Mouse (Mus musculus) ES-E14 (cell line): Measurements from ENCODE around the gene Tmem135. TPM values are rescaled to one million over a fixed set of nuclear protein-coding genes. Genes with fewer than 3 reads are reported as not detected.

ENCODE experiments used
- DNase-seq: peaks from one replicate; pipeline ENCODE4 v3.0.0-alpha.2; 2013; ENCODE audit warnings: low read depth, low spot score
- H3K27ac ChIP-seq: 2 replicates; pipeline ENCODE4 v1.5.1; 2012; ENCODE audit warnings: low read depth, mild to moderate bottlenecking, low read length, moderate library complexity, mixed read lengths; ENCODE audit not compliant: poor library complexity, insufficient read depth, severe bottlenecking
- H3K36me3 ChIP-seq: 2 replicates; pipeline ENCODE4 v1.6.1; 2012; ENCODE audit warnings: mild to moderate bottlenecking, low read length, moderate library complexity, mixed read lengths; ENCODE audit not compliant: control insufficient read depth, poor library complexity, insufficient read depth, severe bottlenecking
- H3K4me1 ChIP-seq, 2 experiments: fragments of 150-350 bp in 1 of 2; sonication (generic) in 1 of 2; 2 replicates each; pipeline ENCODE4 v1.6.1; 2012; ENCODE audit warnings: low read length in 2 of 2, mild to moderate bottlenecking in 1 of 2, mixed read lengths in 1 of 2; ENCODE audit not compliant: control insufficient read depth in 2 of 2, insufficient read depth in 2 of 2, poor library complexity in 1 of 2
- H3K4me3 ChIP-seq, 2 experiments: fragments of 150-350 bp in 1 of 2; sonication (generic) in 1 of 2; 2 replicates each; pipeline ENCODE4 v1.5.1; 2012; ENCODE audit warnings: low read length in 2 of 2, low read depth in 1 of 2, mild to moderate bottlenecking in 1 of 2, mixed read lengths in 1 of 2; ENCODE audit not compliant: insufficient read depth in 1 of 2, poor library complexity in 1 of 2, severe bottlenecking in 1 of 2
- H3K9ac ChIP-seq: 2 replicates; pipeline ENCODE4 v1.6.1; 2012; ENCODE audit warnings: low read depth, mild to moderate bottlenecking, low read length, mixed read lengths; ENCODE audit not compliant: poor library complexity, insufficient read depth, severe bottlenecking
- H3K9me3 ChIP-seq: fragments of 150-350 bp; sonication (generic); 2 replicates; pipeline ENCODE4 v1.6.1; 2012; ENCODE audit warnings: low read depth, mild to moderate bottlenecking, low read length; ENCODE audit not compliant: control insufficient read depth, insufficient read depth
- CHD2 ChIP-seq: IDR thresholded peaks from 2 replicates; pipeline ENCODE4 v1.6.1; 2014; ENCODE audit warnings: mild to moderate bottlenecking, low read depth, low read length, inconsistent platforms
- HCFC1 ChIP-seq: IDR thresholded peaks from 2 replicates; pipeline ENCODE4 v1.6.1; 2012; ENCODE audit warnings: low read length, inconsistent platforms, borderline replicate concordance; ENCODE audit not compliant: insufficient read depth
- MAFK ChIP-seq: IDR thresholded peaks from 2 replicates; pipeline ENCODE4 v1.6.1; 2014; ENCODE audit warnings: mild to moderate bottlenecking, low read depth, low read length, inconsistent platforms; ENCODE audit not compliant: insufficient read depth
- ZC3H11A ChIP-seq: IDR thresholded peaks from 2 replicates; pipeline ENCODE4 v1.6.1; 2012; ENCODE audit warnings: low read depth, mild to moderate bottlenecking, inconsistent platforms, low read length, borderline replicate concordance
- ZNF384 ChIP-seq: IDR thresholded peaks from 2 replicates; pipeline ENCODE4 v1.6.1; 2012; ENCODE audit warnings: low read depth, low read length, inconsistent platforms
- in situ Hi-C, 2 experiments: fragments of 600-800 bp; cut with MboI; formaldehyde crosslinking; loops; one replicate each; pipeline ENCODE4 v1.15.1; 2025; ENCODE audit warnings: low sequenced_read_pairs in 2 of 2, inconsistent platforms in 1 of 2; ENCODE audit not compliant: unreplicated experiment in 2 of 2
- total RNA-seq: library from RNA; depleted of rRNA; stranded (reverse); fragments of 300-350 nt; gene quantifications from 2 replicates; pipeline ENCODE4 v1.2.3, GENCODE M21; 2012

Gene Tmem135
- total RNA-seq, 1 experiment, result 19.0 TPM

- H3K27ac ChIP-seq, result no peak overlapping the region
- H3K4me3 ChIP-seq, result no peak overlapping the region
- no peaks in the 10 kb centered on the region for H3K9me3 ChIP-seq
- DNase-seq, result no peak
- in situ Hi-C loops, result no loop called here
- H3K36me3 ChIP-seq, result no peaks in the 10 kb centered on the region
- TF ChIP-seq ZC3H11A, result no peak
- TF ChIP-seq ZNF384, result no peak
- no peak for TF ChIP-seq HCFC1
- TF ChIP-seq MAFK, result no peak
- no peak for TF ChIP-seq CHD2
- no peak overlapping the region for H3K9ac ChIP-seq
- H3K4me1 ChIP-seq, result peaks cover 0 to 4% of the 10 kb centered on the region in 2 experiments; a peak in 2 of 4 replicates
Observed at GRCm38 (mm10) chr7:89210506-89210905, 193.5 kb downstream of the Tmem135 start.

- Histone ChIP-seq H3K9ac (no peak overlapping the region), H3K9me3 (no peaks in the 10 kb centered on the region), H3K4me3 (no peak overlapping the region), H3K27ac (no peak overlapping the region), H3K4me1 (peaks cover 0 to 8% of the 10 kb centered on the region in 2 experiments; a peak in 2 of 4 replicates), H3K36me3 (no peaks in the 10 kb centered on the region)
- in situ Hi-C loops, result no loop called here
- DNase-seq, result no peak
- TF ChIP-seq HCFC1, result no peak
- no peak for TF ChIP-seq CHD2
- TF ChIP-seq MAFK, result no peak
- no peak for TF ChIP-seq ZC3H11A
- no peak for TF ChIP-seq ZNF384
Observed at GRCm38 (mm10) chr7:89206165-89206564, 197.9 kb downstream of the Tmem135 start.

GRCm38 (mm10) chr7:89205402-89205801 lies 198.6 kb downstream of the Tmem135 start:
- Histone ChIP-seq H3K4me3 (no peak overlapping the region), H3K4me1 (peaks cover 3 to 7% of the 10 kb centered on the region in 2 experiments; a peak in 2 of 4 replicates), H3K27ac (no peak overlapping the region), H3K9ac (no peak overlapping the region), H3K36me3 (no peaks in the 10 kb centered on the region), H3K9me3 (no peaks in the 10 kb centered on the region)
- TF ChIP-seq MAFK, result no peak
- DNase-seq, result no peak
- in situ Hi-C loops, result no loop called here

- in situ Hi-C loops, result no loop called here
- no peak for DNase-seq
Observed at GRCm38 (mm10) chr7:89203144-89203543, 200.9 kb downstream of the Tmem135 start.

GRCm38 (mm10) chr7:89201954-89202353 lies 202.1 kb downstream of the Tmem135 start:
- Histone ChIP-seq H3K4me3 (no peak overlapping the region), H3K9me3 (no peaks in the 10 kb centered on the region), H3K27ac (no peak overlapping the region), H3K36me3 (no peaks in the 10 kb centered on the region), H3K9ac (no peak overlapping the region), H3K4me1 (peaks cover 3 to 5% of the 10 kb centered on the region in 2 experiments; a peak in 2 of 4 replicates)
- in situ Hi-C loops, result no loop called here
- no peak for TF ChIP-seq HCFC1
- TF ChIP-seq MAFK, result no peak
- no peak for TF ChIP-seq CHD2
- no peak for TF ChIP-seq ZNF384
- no peak for TF ChIP-seq ZC3H11A
- DNase-seq, result no peak

More at GRCm38 (mm10) chr7:89203144-89203543, 200.9 kb downstream of the Tmem135 start:
- H3K4me3 ChIP-seq, result no peak overlapping the region
- peaks cover 3 to 5% of the 10 kb centered on the region in 2 experiments; a peak in 2 of 4 replicates for H3K4me1 ChIP-seq
- no peaks in the 10 kb centered on the region for H3K36me3 ChIP-seq
- no peak overlapping the region for H3K9ac ChIP-seq
- H3K9me3 ChIP-seq, result no peaks in the 10 kb centered on the region
- TF ChIP-seq MAFK (no peak), ZNF384 (no peak), CHD2 (no peak), HCFC1 (no peak), ZC3H11A (no peak)
- no peak overlapping the region for H3K27ac ChIP-seq
